35 mouse cellular contexts compared by ENCODE assay signal in the genomic region with DNA sequence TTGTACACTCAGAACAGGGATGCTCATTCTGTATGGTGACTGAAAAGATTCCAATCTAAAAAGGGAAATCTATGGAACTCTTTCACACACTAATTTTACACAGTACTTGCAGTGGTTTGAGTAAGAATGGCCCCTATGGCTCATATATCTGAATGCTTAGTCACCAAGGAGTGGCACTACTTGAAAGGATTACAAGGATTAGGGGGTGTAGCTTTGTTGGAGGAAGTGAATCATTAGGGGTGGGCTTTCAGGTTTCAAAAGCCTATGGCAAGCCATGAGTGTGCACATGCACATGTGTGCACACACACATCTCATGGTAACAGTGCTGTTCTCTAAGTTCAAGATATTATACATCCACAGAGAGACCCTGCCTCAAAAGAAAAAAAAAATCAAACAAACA. TPM values are rescaled to one million over a fixed set of nuclear protein-coding genes. Genes with fewer than 3 reads are reported as not detected.
"Had no signal": no experiment of that assay in that cellular context is flagged by ENCODE, and none has a peak within 500 bp of the region (broad histone marks: within the 10 kb centered on the region; RNA-seq: fewer than 3 reads in every experiment).

No protein-coding gene starts in this region.

- H3K9me3 ChIP-seq: heart, embryonic 13.5 days; heart, embryonic 15.5 days; hindbrain, embryonic 13.5 days; hindbrain, embryonic 15.5 days; intestine, embryonic 15.5 days; limb, embryonic 10.5 days; limb, embryonic 12.5 days; liver, embryonic 13.5 days; liver, embryonic 15.5 days had no signal

- H3K4me3 ChIP-seq: heart, adult 2 months; heart, embryonic 13.5 days; heart, embryonic 15.5 days; hindbrain, embryonic 13.5 days; hindbrain, embryonic 15.5 days; intestine, embryonic 15.5 days; layer of hippocampus, adult 2 months; left cerebral cortex, adult 2 months; limb, embryonic 10.5 days; limb, embryonic 12.5 days; liver, embryonic 13.5 days; liver, embryonic 15.5 days had no signal

- H3K27ac ChIP-seq: heart, adult 2 months; heart, embryonic 13.5 days; heart, embryonic 15.5 days; hindbrain, embryonic 13.5 days; hindbrain, embryonic 15.5 days; intestine, embryonic 15.5 days; layer of hippocampus, adult 2 months; left cerebral cortex, adult 2 months; limb, embryonic 10.5 days; limb, embryonic 12.5 days; liver, embryonic 13.5 days; liver, embryonic 15.5 days had no signal

- H3K27me3 ChIP-seq: heart, embryonic 13.5 days; heart, embryonic 15.5 days; hindbrain, embryonic 13.5 days; hindbrain, embryonic 15.5 days; intestine, embryonic 15.5 days; limb, embryonic 12.5 days; liver, embryonic 13.5 days; liver, embryonic 15.5 days had no signal

- H3K9ac ChIP-seq: heart, embryonic 13.5 days; heart, embryonic 15.5 days; hindbrain, embryonic 13.5 days; hindbrain, embryonic 15.5 days; intestine, embryonic 15.5 days; limb, embryonic 12.5 days; liver, embryonic 13.5 days; liver, embryonic 15.5 days had no signal

- H3K4me2 ChIP-seq: heart, embryonic 11.5 days; heart, embryonic 13.5 days; heart, embryonic 15.5 days; hindbrain, embryonic 13.5 days; hindbrain, embryonic 15.5 days; intestine, embryonic 15.5 days; limb, embryonic 12.5 days; liver, embryonic 11.5 days; liver, embryonic 13.5 days; liver, embryonic 15.5 days had no signal

- DNase-seq: gastrocnemius, postnatal 14 days; gastrocnemius, postnatal 36 days; heart, adult 11 months; heart, adult 2 months; heart, postnatal 14 days; heart, postnatal 4 days; kidney, adult 18-20 months; kidney, adult 8-10 months; kidney, postnatal 10 days; kidney, postnatal 25 days; kidney, postnatal 4 days; liver; liver, embryonic 13.5 days had no signal

- H3K36me3 ChIP-seq: heart, embryonic 15.5 days had no signal

- H3K4me1 ChIP-seq: heart, embryonic 13.5 days; heart, embryonic 15.5 days; hindbrain, embryonic 13.5 days; hindbrain, embryonic 15.5 days; intestine, embryonic 15.5 days; limb, embryonic 10.5 days; limb, embryonic 12.5 days; liver, embryonic 13.5 days; liver, embryonic 15.5 days had no signal

- ATAC-seq: inflammation-experienced regulatory T-cells, adult 6 months; intestine, embryonic 15.5 days; intestine, postnatal 0 days had no signal

RNA-seq across cellular contexts. Expression of gene Ube2d2b, which starts 27.3 kb away (rescaled TPM):
- total RNA-seq: gastrocnemius, adult 18-20 months; gastrocnemius, adult 8-10 months; gastrocnemius, postnatal 14 days; gastrocnemius, postnatal 36 days; heart, adult 2 months; heart, postnatal 14 days; heart, postnatal 4 days; layer of hippocampus, adult 2 months; layer of hippocampus, postnatal 10 days; layer of hippocampus, postnatal 25 days; left cerebral cortex, adult 2 months; left cerebral cortex, postnatal 14 days; left cerebral cortex, postnatal 36 days had no signal
- polyA plus RNA-seq: heart, postnatal 0 days; inflammation-experienced regulatory T-cells, adult 6 months; intestine, embryonic 15.5 days; intestine, postnatal 0 days; limb, embryonic 14.5 days had no signal
